Mouse (Mus musculus): ENCODE results near the gene 4931428L18Rik.

- TF ChIP-seq POLR2A (IDR thresholded peaks at IDR 0.05; ENCODE audit: low read depth, low read length), result no peak
- no peak for TF ChIP-seq CTCF (IDR thresholded peaks at IDR 0.05; ENCODE audit: borderline replicate concordance, insufficient read depth, low read length)
Measured at GRCm38 (mm10) chr1:31097208-31097607, 125.3 kb downstream of the 4931428L18Rik start.

Measured in embryonic fibroblast, embryonic 13.5 days (primary cell).